Mouse (Mus musculus): ENCODE measurements around the gene Camk2d. TPM values are rescaled to one million over a fixed set of nuclear protein-coding genes. Genes with fewer than 3 reads are reported as not detected.

Camk2d gene
- 110 and 117 TPM in 2 replicates for polyA plus RNA-seq (2012; rRNA removed)

DNA sequence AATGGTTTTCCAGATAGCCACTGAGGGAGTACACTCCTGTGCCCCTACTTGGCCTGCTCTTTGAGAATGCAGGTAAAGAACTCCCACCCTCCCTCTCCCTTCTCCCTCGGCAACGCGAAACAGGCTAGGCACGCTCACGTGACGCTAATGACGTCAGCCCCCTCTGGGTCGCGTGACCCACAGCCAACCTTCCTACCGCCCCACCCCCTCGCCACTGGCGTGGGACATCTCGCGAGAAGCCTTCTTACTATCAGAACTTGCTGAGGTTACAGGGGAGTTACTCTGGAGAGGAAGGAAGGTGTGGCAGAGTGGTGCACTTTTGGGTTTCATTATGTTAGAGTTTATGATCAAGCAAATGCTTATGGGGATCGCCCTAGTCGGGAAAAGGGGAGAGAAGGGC is at the start of gene Camk2d:
Camk2d (plus strand) TSS at position 217 of the 400 bp plus-strand sequence.

Other genes starting within 250 kb of the Camk2d start
- gene Arsj, start 232.6 kb upstream of the Camk2d start, polyA plus RNA-seq (2012; rRNA removed), result 0.17 and 0.32 TPM in 2 replicates